Mouse (Mus musculus) MEL (cell line): ENCODE measurements around the gene Ncapd2. TPM values are rescaled to one million over a fixed set of nuclear protein-coding genes. Genes with fewer than 3 reads are reported as not detected.

Experiments
- DNase-seq: peaks from one replicate; pipeline ENCODE4 v3.0.0; 2011; ENCODE audit warnings: low read depth, low spot score
- H3K27ac ChIP-seq: 2 replicates; pipeline ENCODE4 v1.5.1; 2012; ENCODE audit warnings: low read depth, mild to moderate bottlenecking, control low read depth, low read length, moderate library complexity; ENCODE audit not compliant: control insufficient read depth
- H3K27me3 ChIP-seq, 2 experiments: fragments of 150-350 bp in 1 of 2; sonication (generic) in 1 of 2; 2 replicates each; pipeline ENCODE4 v1.6.1; 2012; ENCODE audit warnings: low read length in 2 of 2, mild to moderate bottlenecking in 2 of 2, improper control_type of control experiment in 1 of 2, moderate library complexity in 1 of 2; ENCODE audit not compliant: insufficient read depth in 2 of 2, control insufficient read depth in 1 of 2
- H3K36me3 ChIP-seq, 2 experiments: 2 replicates each; pipeline ENCODE4 v1.6.1; 2012 to 2014; ENCODE audit warnings: low read length in 2 of 2, improper control_type of control experiment in 1 of 2, inconsistent platforms in 1 of 2, mild to moderate bottlenecking in 1 of 2; ENCODE audit not compliant: insufficient read depth in 2 of 2, control insufficient read depth in 1 of 2
- H3K4me1 ChIP-seq, 2 experiments: fragments of 150-350 bp in 1 of 2; sonication (generic) in 1 of 2; 2 replicates each; pipeline ENCODE4 v1.6.1; 2012; ENCODE audit warnings: low read length in 2 of 2, improper control_type of control experiment in 1 of 2, mild to moderate bottlenecking in 1 of 2; ENCODE audit not compliant: insufficient read depth in 2 of 2, control insufficient read depth in 1 of 2
- H3K4me3 ChIP-seq, 2 experiments: fragments of 150-350 bp in 1 of 2; sonication (generic) in 1 of 2; 2 replicates each; pipeline ENCODE4 v1.5.1; 2012; ENCODE audit warnings: low read depth in 2 of 2, low read length in 2 of 2, mild to moderate bottlenecking in 2 of 2, moderate library complexity in 2 of 2, control low read depth in 1 of 2, improper control_type of control experiment in 1 of 2; ENCODE audit not compliant: control insufficient read depth in 1 of 2, insufficient read depth in 1 of 2
- H3K79me2 ChIP-seq: 2 replicates; pipeline ENCODE4 v1.6.1; 2012; ENCODE audit warnings: mild to moderate bottlenecking, low read length, moderate library complexity; ENCODE audit not compliant: control insufficient read depth, poor library complexity, insufficient read depth
- H3K9ac ChIP-seq: 2 replicates; pipeline ENCODE4 v1.6.1; 2012; ENCODE audit warnings: low read depth, mild to moderate bottlenecking, control low read depth, low read length, moderate library complexity; ENCODE audit not compliant: control insufficient read depth, poor library complexity, severe bottlenecking
- H3K9me3 ChIP-seq: fragments of 150-350 bp; sonication (generic); replicated peaks from 2 replicates; pipeline ENCODE4 v1.6.1; 2012; ENCODE audit warnings: mild to moderate bottlenecking, low read length, improper control_type of control experiment, moderate library complexity; ENCODE audit not compliant: insufficient read depth
- CHD2 ChIP-seq: IDR thresholded peaks from 2 replicates; pipeline ENCODE4 v1.6.1; 2011; ENCODE audit warnings: low read length, improper control_type of control experiment
- EP300 ChIP-seq, 2 experiments: IDR thresholded peaks; 2 replicates each; pipeline ENCODE4 v1.6.1; 2011; ENCODE audit warnings: improper control_type of control experiment in 2 of 2, low read length in 2 of 2, low read depth in 1 of 2, mild to moderate bottlenecking in 1 of 2
- ETS1 ChIP-seq: IDR thresholded peaks from 2 replicates; pipeline ENCODE4 v1.6.1; 2012; ENCODE audit warnings: low read depth, mild to moderate bottlenecking, inconsistent platforms, low read length, improper control_type of control experiment, moderate library complexity
- GABPA ChIP-seq: IDR thresholded peaks from 2 replicates; pipeline ENCODE4 v1.6.1; 2012; ENCODE audit warnings: low read depth, mild to moderate bottlenecking, inconsistent platforms, low read length, improper control_type of control experiment, moderate library complexity
- GATA1 ChIP-seq: IDR thresholded peaks from 2 replicates; pipeline ENCODE4 v1.6.1; 2011; ENCODE audit warnings: low read depth, low read length, improper control_type of control experiment
- JUND ChIP-seq: IDR thresholded peaks from 2 replicates; pipeline ENCODE4 v1.6.1; 2011; ENCODE audit warnings: low read depth, mild to moderate bottlenecking, improper control_type of control experiment, low read length
- KAT2A ChIP-seq: conservative IDR thresholded peaks from 2 replicates; pipeline ENCODE4 v1.6.1; 2012; ENCODE audit warnings: low read depth, low read length, improper control_type of control experiment, inconsistent platforms
- MAFK ChIP-seq: IDR thresholded peaks from 2 replicates; pipeline ENCODE4 v1.6.1; 2011; ENCODE audit warnings: low read depth, mild to moderate bottlenecking, low read length, improper control_type of control experiment, borderline replicate concordance
- MAX ChIP-seq: IDR thresholded peaks from 2 replicates; pipeline ENCODE4 v1.6.1; 2011; ENCODE audit warnings: low read length, improper control_type of control experiment
- MAZ ChIP-seq: IDR thresholded peaks from 2 replicates; pipeline ENCODE4 v1.6.1; 2012; ENCODE audit warnings: low read depth, mild to moderate bottlenecking, inconsistent platforms, low read length, improper control_type of control experiment
- MXI1 ChIP-seq: IDR thresholded peaks from 2 replicates; pipeline ENCODE4 v1.6.1; 2011; ENCODE audit warnings: mild to moderate bottlenecking, low read depth, low read length, improper control_type of control experiment
- MYC ChIP-seq: IDR thresholded peaks from 2 replicates; pipeline ENCODE4 v1.6.1; 2011; ENCODE audit warnings: low read depth, mild to moderate bottlenecking, low read length, improper control_type of control experiment, moderate library complexity
- POLR2AphosphoS5 ChIP-seq: IDR thresholded peaks from 2 replicates; pipeline ENCODE4 v1.6.1; 2012; ENCODE audit warnings: low read depth, borderline replicate concordance, mild to moderate bottlenecking, inconsistent platforms, low read length, moderate library complexity, mixed read lengths
- RAD21 ChIP-seq: IDR thresholded peaks from 2 replicates; pipeline ENCODE4 v1.6.1; 2011; ENCODE audit warnings: mild to moderate bottlenecking, low read depth, low read length, improper control_type of control experiment
- RCOR1 ChIP-seq: IDR thresholded peaks from 2 replicates; pipeline ENCODE4 v1.6.1; 2012; ENCODE audit warnings: low read depth, mild to moderate bottlenecking, inconsistent platforms, low read length, improper control_type of control experiment
- SIN3A ChIP-seq: IDR thresholded peaks from 2 replicates; pipeline ENCODE4 v1.6.1; 2012; ENCODE audit warnings: low read length, improper control_type of control experiment, inconsistent platforms
- SMC3 ChIP-seq: IDR thresholded peaks from 2 replicates; pipeline ENCODE4 v1.6.1; 2011; ENCODE audit warnings: low read depth, low read length, improper control_type of control experiment
- TAL1 ChIP-seq: IDR thresholded peaks from 2 replicates; pipeline ENCODE4 v1.6.1; 2012; ENCODE audit warnings: mild to moderate bottlenecking, inconsistent platforms, low read length, moderate library complexity, mixed read lengths
- TCF12 ChIP-seq: IDR thresholded peaks from 2 replicates; pipeline ENCODE4 v1.6.1; 2014; ENCODE audit warnings: low read depth, mild to moderate bottlenecking, inconsistent platforms, low read length, improper control_type of control experiment, moderate library complexity
- UBTF ChIP-seq: IDR thresholded peaks from 2 replicates; pipeline ENCODE4 v1.6.1; 2012; ENCODE audit warnings: low read depth, mild to moderate bottlenecking, inconsistent platforms, low read length, improper control_type of control experiment, moderate library complexity, borderline replicate concordance; ENCODE audit not compliant: insufficient read depth
- USF1 ChIP-seq: IDR thresholded peaks from 2 replicates; pipeline ENCODE4 v1.6.1; 2014; ENCODE audit warnings: low read depth, mild to moderate bottlenecking, inconsistent platforms, low read length, improper control_type of control experiment, moderate library complexity
- USF2 ChIP-seq, 2 experiments: IDR thresholded peaks; 2 replicates each; pipeline ENCODE4 v1.6.1; 2011 to 2012; ENCODE audit warnings: improper control_type of control experiment in 2 of 2, low read length in 2 of 2, borderline replicate concordance in 1 of 2, inconsistent platforms in 1 of 2, low read depth in 1 of 2, mild to moderate bottlenecking in 1 of 2; ENCODE audit not compliant: insufficient read depth in 1 of 2
- ZKSCAN1 ChIP-seq: IDR thresholded peaks from 2 replicates; pipeline ENCODE4 v1.6.1; 2012; ENCODE audit warnings: low read depth, mild to moderate bottlenecking, inconsistent platforms, low read length, improper control_type of control experiment, moderate library complexity
- ZMIZ1 ChIP-seq: IDR thresholded peaks from 2 replicates; pipeline ENCODE4 v1.6.1; 2012; ENCODE audit warnings: low read depth, mild to moderate bottlenecking, inconsistent platforms, low read length, improper control_type of control experiment, moderate library complexity
- ZNF384 ChIP-seq: IDR thresholded peaks from 2 replicates; pipeline ENCODE4 v1.6.1; 2012; ENCODE audit warnings: low read depth, mild to moderate bottlenecking, inconsistent platforms, low read length, improper control_type of control experiment
- polyA plus RNA-seq, 2 experiments: library from polyadenylated mRNA; stranded (reverse) in 1 of 2; unstranded in 1 of 2; fragments of >175 nt in 1 of 2; fragments of >200 nt in 1 of 2; gene quantifications; 2 replicates each; pipeline versions ENCODE4 v1.2.1 to v1.2.4; 2012; ENCODE audit warnings: low replicate concordance in 2 of 2, low read depth in 1 of 2; ENCODE audit not compliant: insufficient read length in 2 of 2, insufficient read depth in 1 of 2, missing spikeins in 1 of 2
- total RNA-seq: library from RNA; depleted of rRNA; stranded (reverse); fragments of 300-350 nt; gene quantifications from 2 replicates; pipeline ENCODE4 v1.2.3, GENCODE M21; 2012

Ncapd2 gene
- total and polyA plus RNA-seq, 3 experiments: 86.6 to 394 TPM; not detected in 1

- no peak overlapping the region for H3K4me3 ChIP-seq
- peak; percentile 84 for DNase-seq
- no peaks in the 10 kb centered on the region for H3K27me3 ChIP-seq
- peaks cover 46% of the 10 kb centered on the region for H3K79me2 ChIP-seq
- no peaks in the 10 kb centered on the region for H3K9me3 ChIP-seq
- peaks cover 0 to 49% of the 10 kb centered on the region in 2 experiments for H3K4me1 ChIP-seq
- H3K9ac ChIP-seq: peak overlapping the region; percentile 51
- no peak for TF ChIP-seq USF2 (IDR thresholded peaks at IDR 0.05; ENCODE audit: borderline replicate concordance in 1 of 2, insufficient read depth in 1 of 2, low read depth in 1 of 2, low read length in 2 of 2)
- peak; percentile 64 for TF ChIP-seq GATA1
- peak; percentile 63 for TF ChIP-seq ETS1
- peak; percentile 65; the same call in 1 of the 2 replicates for TF ChIP-seq MYC
- 0 out of 2 replicates have a peak, but pooled peaks have one; percentile 41 for TF ChIP-seq RCOR1
- TF ChIP-seq POLR2AphosphoS5: no peak
- TF ChIP-seq SIN3A: peak; percentile 61
- 0 out of 2 replicates have a peak, but pooled peaks have one; percentile 40 for TF ChIP-seq TCF12
- TF ChIP-seq ZNF384: peak; percentile 67; the same call in 1 of the 2 replicates
- peak; percentile 91 for TF ChIP-seq MAZ
- peak; percentile 77 for TF ChIP-seq MAX
- peak; percentile 53 to 79 for TF ChIP-seq EP300 (IDR thresholded peaks at IDR 0.05; ENCODE audit: low read depth in 1 of 2, low read length in 2 of 2)
- no peak for TF ChIP-seq SMC3
- peak; percentile 63 for TF ChIP-seq GABPA
- TF ChIP-seq MXI1: peak; percentile 29; the same call in 1 of the 2 replicates
- TF ChIP-seq, all 39 proteins: peak for 12
- H3K27ac ChIP-seq: peak overlapping the region; percentile 87
- peaks cover 0 to 42% of the 10 kb centered on the region in 2 experiments; a peak in 3 of 4 replicates for H3K36me3 ChIP-seq
Observed at GRCm38 (mm10) chr6:125159773-125160557, 31.5 kb downstream of the Ncapd2 start.

GRCm38 (mm10) chr6:125158944-125159492, 32.5 kb downstream of the Ncapd2 start:
- TF ChIP-seq MAFK (no peak), KAT2A (no peak), RAD21 (no peak), UBTF (no peak), GABPA (no peak), ZKSCAN1 (no peak), JUND (no peak), CHD2 (no peak), EP300 (IDR thresholded peaks at IDR 0.05; ENCODE audit: low read depth in 1 of 2, low read length in 2 of 2) (no peak), USF1 (no peak), TAL1 (no peak), MYC (no peak), SMC3 (no peak), ZMIZ1 (no peak)
- TF ChIP-seq, all 39 proteins: peak for 0
- DNase-seq: no peak
- no peak overlapping the region for H3K9ac ChIP-seq
- H3K27me3 ChIP-seq: no peaks in the 10 kb centered on the region
- H3K9me3 ChIP-seq: no peaks in the 10 kb centered on the region
- peak overlapping the region; percentile 87 for H3K27ac ChIP-seq
- H3K79me2 ChIP-seq: peaks cover 45% of the 10 kb centered on the region
- peaks cover 0 to 50% of the 10 kb centered on the region in 2 experiments for H3K4me1 ChIP-seq
- peaks cover 0 to 42% of the 10 kb centered on the region in 2 experiments; a peak in 3 of 4 replicates for H3K36me3 ChIP-seq
- H3K4me3 ChIP-seq: no peak overlapping the region
